Mouse (Mus musculus) hindbrain, embryonic 13.5 days (tissue): ENCODE measurements around the gene Slc36a3. TPM values are rescaled to one million over a fixed set of nuclear protein-coding genes. Genes with fewer than 3 reads are reported as not detected.

Experiments
- ATAC-seq: fragments of 200-750 bp; cut with Nextera tagmentation; 2 replicates; pipeline ENCODE4 v1.8.0; 2017; ENCODE audit warnings: moderate TSS enrichment; ENCODE audit not compliant: low FRiP score
- H3K27ac ChIP-seq: fragments of 300-500 bp; sonication (generic); 2 replicates; pipeline ENCODE4 v1.5.1; 2015; ENCODE audit warnings: inconsistent platforms, mild to moderate bottlenecking, moderate library complexity
- H3K27me3 ChIP-seq: fragments of 300-500 bp; sonication (generic); 2 replicates; pipeline ENCODE4 v1.6.1; 2015; ENCODE audit warnings: mild to moderate bottlenecking, inconsistent platforms
- H3K36me3 ChIP-seq: fragments of 300-500 bp; sonication (generic); 2 replicates; pipeline ENCODE4 v1.6.1; 2015; ENCODE audit warnings: mild to moderate bottlenecking, inconsistent platforms
- H3K4me1 ChIP-seq: fragments of 300-500 bp; sonication (generic); replicated peaks from 2 replicates; pipeline ENCODE4 v1.6.1; 2015; ENCODE audit warnings: inconsistent platforms
- H3K4me2 ChIP-seq: fragments of 300-500 bp; sonication (generic); 2 replicates; pipeline ENCODE4 v1.6.1; 2015; ENCODE audit warnings: inconsistent platforms, mild to moderate bottlenecking, moderate library complexity
- H3K4me3 ChIP-seq: fragments of 300-500 bp; sonication (generic); 2 replicates; pipeline ENCODE4 v1.5.1; 2015; ENCODE audit warnings: mild to moderate bottlenecking, inconsistent platforms
- H3K9ac ChIP-seq: fragments of 300-500 bp; sonication (generic); 2 replicates; pipeline ENCODE4 v1.6.1; 2015; ENCODE audit warnings: mild to moderate bottlenecking, inconsistent platforms
- H3K9me3 ChIP-seq: fragments of 300-500 bp; sonication (generic); 2 replicates; pipeline ENCODE4 v1.6.1; 2016; ENCODE audit warnings: inconsistent platforms
- WGBS: fragments of 180-500 bp; shearing (Covaris S2); methylation state at CpG from one replicate; pipeline ENCODE4 v1.1.7; 2015; 5-methylcytosine and 5-hydroxymethylcytosine counted together
- polyA plus RNA-seq: library from polyadenylated mRNA; unstranded; fragments of >200 nt; fragmentation: Nextera tagmentation; extraction: Ambion mirVana; gene quantifications from 2 replicates; pipeline ENCODE4 v1.2.1, GENCODE M21; 2015

The Slc36a3 gene
- polyA plus RNA-seq, 1 experiment from 2014 or later, result not detected

GRCm38 (mm10) chr11:55136770-55137547 is 14.5 kb downstream of the Slc36a3 start:
- no peak overlapping the region for H3K27ac ChIP-seq
- H3K9me3 ChIP-seq, result no peaks in the 10 kb centered on the region
- no peak overlapping the region for H3K9ac ChIP-seq
- H3K4me3 ChIP-seq, result no peak overlapping the region
- H3K4me2 ChIP-seq, result no peak overlapping the region
- H3K27me3 ChIP-seq, result no peaks in the 10 kb centered on the region
- 82% methylated on average over 15 of the region's 15 CpGs for WGBS
- no peaks in the 10 kb centered on the region for H3K4me1 ChIP-seq
- ATAC-seq, result no peak
- H3K36me3 ChIP-seq, result no peaks in the 10 kb centered on the region

- Histone ChIP-seq H3K4me2 (no peak overlapping the region), H3K27ac (no peak overlapping the region), H3K27me3 (no peaks in the 10 kb centered on the region), H3K4me1 (no peaks in the 10 kb centered on the region), H3K9me3 (no peaks in the 10 kb centered on the region), H3K9ac (no peak overlapping the region), H3K36me3 (no peaks in the 10 kb centered on the region), H3K4me3 (no peak overlapping the region)
- WGBS, result 91% methylated on average over 5 of the region's 5 CpGs
- no peak for ATAC-seq
These were observed 16.6 kb downstream of the Slc36a3 start for GRCm38 (mm10) chr11:55134871-55135270.

GRCm38 (mm10) chr11:55134407-55134806 is 17.1 kb downstream of the Slc36a3 start:
- H3K4me3 ChIP-seq, result no peak overlapping the region
- no peaks in the 10 kb centered on the region for H3K36me3 ChIP-seq
- H3K9ac ChIP-seq, result no peak overlapping the region
- no peak for ATAC-seq
- no peak overlapping the region for H3K4me2 ChIP-seq
- no peaks in the 10 kb centered on the region for H3K4me1 ChIP-seq
- 100% methylated on average over 1 of the region's 1 CpGs for WGBS
- no peaks in the 10 kb centered on the region for H3K9me3 ChIP-seq
- H3K27ac ChIP-seq, result no peak overlapping the region
- H3K27me3 ChIP-seq, result no peaks in the 10 kb centered on the region

- no peak overlapping the region for H3K27ac ChIP-seq
- no peaks in the 10 kb centered on the region for H3K27me3 ChIP-seq
- no peaks in the 10 kb centered on the region for H3K36me3 ChIP-seq
- H3K9ac ChIP-seq, result no peak overlapping the region
- no peaks in the 10 kb centered on the region for H3K9me3 ChIP-seq
- WGBS, result 97% methylated on average over 1 of the region's 1 CpGs
- H3K4me2 ChIP-seq, result no peak overlapping the region
- no peak overlapping the region for H3K4me3 ChIP-seq
- no peaks in the 10 kb centered on the region for H3K4me1 ChIP-seq
- no peak for ATAC-seq
These were observed 18.3 kb downstream of the Slc36a3 start for GRCm38 (mm10) chr11:55133204-55133603.

GRCm38 (mm10) chr11:55131946-55132345 is 19.6 kb downstream of the Slc36a3 start:
- Histone ChIP-seq H3K4me1 (no peaks in the 10 kb centered on the region), H3K9ac (no peak overlapping the region), H3K4me3 (no peak overlapping the region), H3K9me3 (no peaks in the 10 kb centered on the region), H3K27ac (no peak overlapping the region), H3K36me3 (no peaks in the 10 kb centered on the region), H3K27me3 (no peaks in the 10 kb centered on the region), H3K4me2 (no peak overlapping the region)
- 81% methylated on average over 1 of the region's 1 CpGs for WGBS
- no peak for ATAC-seq

GRCm38 (mm10) chr11:55131077-55131742 is 20.3 kb downstream of the Slc36a3 start:
- WGBS, result 92% methylated on average over 11 of the region's 11 CpGs
- Histone ChIP-seq H3K4me2 (no peak overlapping the region), H3K27ac (no peak overlapping the region), H3K36me3 (no peaks in the 10 kb centered on the region), H3K4me3 (no peak overlapping the region), H3K4me1 (no peaks in the 10 kb centered on the region), H3K9me3 (no peaks in the 10 kb centered on the region), H3K27me3 (no peaks in the 10 kb centered on the region), H3K9ac (no peak overlapping the region)
- no peak for ATAC-seq

- WGBS, result 78% methylated on average over 3 of the region's 3 CpGs
- no peaks in the 10 kb centered on the region for H3K9me3 ChIP-seq
- no peak overlapping the region for H3K4me3 ChIP-seq
- no peaks in the 10 kb centered on the region for H3K4me1 ChIP-seq
- H3K27ac ChIP-seq, result no peak overlapping the region
- no peak for ATAC-seq
- no peak overlapping the region for H3K4me2 ChIP-seq
- H3K27me3 ChIP-seq, result no peaks in the 10 kb centered on the region
- H3K36me3 ChIP-seq, result no peaks in the 10 kb centered on the region
- H3K9ac ChIP-seq, result no peak overlapping the region
These were observed 23.1 kb downstream of the Slc36a3 start for GRCm38 (mm10) chr11:55128411-55128810.

GRCm38 (mm10) chr11:55127937-55128336 is 23.6 kb downstream of the Slc36a3 start:
- H3K4me2 ChIP-seq, result no peak overlapping the region
- H3K9ac ChIP-seq, result no peak overlapping the region
- no peaks in the 10 kb centered on the region for H3K4me1 ChIP-seq
- H3K9me3 ChIP-seq, result no peaks in the 10 kb centered on the region
- no peak overlapping the region for H3K4me3 ChIP-seq
- no peak for ATAC-seq
- H3K27me3 ChIP-seq, result no peaks in the 10 kb centered on the region
- no peaks in the 10 kb centered on the region for H3K36me3 ChIP-seq
- 82% methylated on average over 6 of the region's 6 CpGs for WGBS
- H3K27ac ChIP-seq, result no peak overlapping the region

- no peak overlapping the region for H3K27ac ChIP-seq
- no peak overlapping the region for H3K4me3 ChIP-seq
- no peak overlapping the region for H3K9ac ChIP-seq
- H3K27me3 ChIP-seq, result no peaks in the 10 kb centered on the region
- no peaks in the 10 kb centered on the region for H3K36me3 ChIP-seq
- H3K4me1 ChIP-seq, result no peaks in the 10 kb centered on the region
- no peak for ATAC-seq
- 88% methylated on average over 3 of the region's 3 CpGs for WGBS
- H3K9me3 ChIP-seq, result no peaks in the 10 kb centered on the region
- H3K4me2 ChIP-seq, result no peak overlapping the region
These were observed 24.8 kb downstream of the Slc36a3 start for GRCm38 (mm10) chr11:55126663-55127062.

- Histone ChIP-seq H3K4me2 (no peak overlapping the region), H3K9me3 (no peaks in the 10 kb centered on the region), H3K4me1 (no peaks in the 10 kb centered on the region), H3K9ac (no peak overlapping the region), H3K4me3 (no peak overlapping the region), H3K27me3 (no peaks in the 10 kb centered on the region), H3K36me3 (no peaks in the 10 kb centered on the region), H3K27ac (no peak overlapping the region)
- no peak for ATAC-seq
- WGBS, result 83% methylated on average over 1 of the region's 1 CpGs
These were observed 30.1 kb downstream of the Slc36a3 start for GRCm38 (mm10) chr11:55121430-55121829.

GRCm38 (mm10) chr11:55120821-55121271 is 30.7 kb downstream of the Slc36a3 start:
- Histone ChIP-seq H3K9me3 (no peaks in the 10 kb centered on the region), H3K4me3 (no peak overlapping the region), H3K9ac (no peak overlapping the region), H3K4me1 (no peaks in the 10 kb centered on the region), H3K27ac (no peak overlapping the region), H3K36me3 (no peaks in the 10 kb centered on the region), H3K4me2 (no peak overlapping the region), H3K27me3 (no peaks in the 10 kb centered on the region)
- 90% methylated on average over 8 of the region's 8 CpGs for WGBS
- ATAC-seq, result no peak

- ATAC-seq, result no peak
- Histone ChIP-seq H3K4me3 (no peak overlapping the region), H3K9ac (no peak overlapping the region), H3K27ac (no peak overlapping the region), H3K36me3 (no peaks in the 10 kb centered on the region), H3K4me2 (no peak overlapping the region), H3K9me3 (no peaks in the 10 kb centered on the region), H3K27me3 (no peaks in the 10 kb centered on the region), H3K4me1 (no peaks in the 10 kb centered on the region)
These were observed 31.2 kb downstream of the Slc36a3 start for GRCm38 (mm10) chr11:55120279-55120678.

- H3K4me2 ChIP-seq, result no peak overlapping the region
- no peaks in the 10 kb centered on the region for H3K27me3 ChIP-seq
- no peak for ATAC-seq
- no peaks in the 10 kb centered on the region for H3K36me3 ChIP-seq
- no peak overlapping the region for H3K4me3 ChIP-seq
- 85% methylated on average over 2 of the region's 2 CpGs for WGBS
- no peaks in the 10 kb centered on the region for H3K4me1 ChIP-seq
- H3K9ac ChIP-seq, result no peak overlapping the region
- H3K27ac ChIP-seq, result no peak overlapping the region
- H3K9me3 ChIP-seq, result no peaks in the 10 kb centered on the region
These were observed 34.5 kb downstream of the Slc36a3 start for GRCm38 (mm10) chr11:55117031-55117430.
